Mouse (Mus musculus): ENCODE measurements around the gene Sp1.

GRCm38 (mm10) chr15:102473246-102473645, 67.3 kb downstream of the Sp1 start:
- TF ChIP-seq CTCF (IDR thresholded peaks at IDR 0.05; ENCODE audit: control insufficient read depth, insufficient read depth, insufficient replicate concordance, low read depth, low read length) (no peak), POLR2A (IDR thresholded peaks at IDR 0.05; ENCODE audit: control insufficient read depth, low read depth, low read length) (no peak)

Measured in testis, adult 2 months (tissue).